Mouse (Mus musculus) lung, embryonic 15.5 days (tissue): ENCODE results near the gene Nxn. TPM values are rescaled to one million over a fixed set of nuclear protein-coding genes. Genes with fewer than 3 reads are reported as not detected.
A peak's percentile ranks its signal among the peaks of the same experiment; 100 is the strongest.

Experiments used
- ATAC-seq: fragments of 200-750 bp; cut with Nextera tagmentation; 2 replicates; pipeline ENCODE4 v1.8.0; 2017; ENCODE audit warnings: moderate number of reproducible peaks, borderline replicate concordance; ENCODE audit not compliant: low FRiP score, low TSS enrichment; ENCODE audit errors: extremely low read depth
- H3K27ac ChIP-seq: fragments of 300-500 bp; sonication (generic); 2 replicates; pipeline ENCODE4 v1.5.1; 2015; ENCODE audit warnings: moderate library complexity, mild to moderate bottlenecking, inconsistent platforms
- H3K27me3 ChIP-seq: fragments of 300-500 bp; sonication (generic); 2 replicates; pipeline ENCODE4 v1.6.1; 2015; ENCODE audit warnings: inconsistent platforms
- H3K36me3 ChIP-seq: fragments of 300-500 bp; sonication (generic); 2 replicates; pipeline ENCODE4 v1.6.1; 2015; ENCODE audit warnings: inconsistent platforms
- H3K4me1 ChIP-seq: fragments of 300-500 bp; sonication (generic); 2 replicates; pipeline ENCODE4 v1.6.1; 2015; ENCODE audit warnings: inconsistent platforms
- H3K4me2 ChIP-seq: fragments of 300-500 bp; sonication (generic); 2 replicates; pipeline ENCODE4 v1.6.1; 2015; ENCODE audit warnings: inconsistent platforms, mild to moderate bottlenecking, moderate library complexity
- H3K4me3 ChIP-seq: fragments of 300-500 bp; sonication (generic); 2 replicates; pipeline ENCODE4 v1.5.1; 2015; ENCODE audit warnings: mild to moderate bottlenecking, inconsistent platforms
- H3K9ac ChIP-seq: fragments of 300-500 bp; sonication (generic); 2 replicates; pipeline ENCODE4 v1.6.1; 2015; ENCODE audit warnings: inconsistent platforms
- H3K9me3 ChIP-seq: fragments of 300-500 bp; sonication (generic); 2 replicates; pipeline ENCODE4 v1.6.1; 2016; ENCODE audit warnings: inconsistent platforms
- whole genome bisulfite sequencing: fragments of 180-500 bp; shearing (Covaris S2); methylation state at CpG from one replicate; pipeline ENCODE4 v1.1.7; 2015; 5-methylcytosine and 5-hydroxymethylcytosine counted together
- polyA plus RNA-seq: library from polyadenylated mRNA; unstranded; fragments of >200 nt; fragmentation: Nextera tagmentation; extraction: Ambion mirVana; gene quantifications from 2 replicates; pipeline ENCODE4 v1.2.1, GENCODE M21; 2015

Nxn gene
- polyA plus RNA-seq, 1 experiment from 2014 or later = 24.4 TPM

DNA sequence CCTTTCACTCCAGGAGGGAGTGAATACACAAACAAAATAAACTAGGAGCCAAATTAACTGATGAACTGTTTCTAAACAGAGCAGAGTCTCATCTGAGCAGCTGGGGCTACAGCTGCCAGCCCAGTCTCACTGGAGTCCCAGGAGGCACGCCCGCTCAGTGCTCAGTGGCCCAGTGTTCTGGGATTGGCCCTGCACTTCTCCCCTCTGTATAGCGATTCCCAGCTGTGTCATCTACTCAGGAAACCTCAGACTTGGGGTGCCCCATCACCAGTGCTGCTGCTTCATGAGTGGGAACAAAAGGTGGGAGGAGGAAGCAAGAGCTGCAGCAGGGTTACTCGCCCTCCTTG, 145.0 kb downstream of the Nxn start:
- no peaks in the 10 kb centered on the region for H3K9me3 ChIP-seq
- H3K27ac ChIP-seq = peak overlapping the region; percentile 20; the same call in 1 of the 2 replicates
- H3K4me1 ChIP-seq = no peaks in the 10 kb centered on the region; the same call in 1 of the 2 replicates
- ATAC-seq = peak; percentile 68; the same call in 1 of the 2 replicates
- H3K9ac ChIP-seq = no peak overlapping the region
- 59% methylated on average over 4 of the region's 4 CpGs for WGBS
- H3K4me3 ChIP-seq = no peak overlapping the region
- peaks cover 13% of the 10 kb centered on the region for H3K36me3 ChIP-seq
- H3K4me2 ChIP-seq = no peak overlapping the region
- no peaks in the 10 kb centered on the region for H3K27me3 ChIP-seq

DNA sequence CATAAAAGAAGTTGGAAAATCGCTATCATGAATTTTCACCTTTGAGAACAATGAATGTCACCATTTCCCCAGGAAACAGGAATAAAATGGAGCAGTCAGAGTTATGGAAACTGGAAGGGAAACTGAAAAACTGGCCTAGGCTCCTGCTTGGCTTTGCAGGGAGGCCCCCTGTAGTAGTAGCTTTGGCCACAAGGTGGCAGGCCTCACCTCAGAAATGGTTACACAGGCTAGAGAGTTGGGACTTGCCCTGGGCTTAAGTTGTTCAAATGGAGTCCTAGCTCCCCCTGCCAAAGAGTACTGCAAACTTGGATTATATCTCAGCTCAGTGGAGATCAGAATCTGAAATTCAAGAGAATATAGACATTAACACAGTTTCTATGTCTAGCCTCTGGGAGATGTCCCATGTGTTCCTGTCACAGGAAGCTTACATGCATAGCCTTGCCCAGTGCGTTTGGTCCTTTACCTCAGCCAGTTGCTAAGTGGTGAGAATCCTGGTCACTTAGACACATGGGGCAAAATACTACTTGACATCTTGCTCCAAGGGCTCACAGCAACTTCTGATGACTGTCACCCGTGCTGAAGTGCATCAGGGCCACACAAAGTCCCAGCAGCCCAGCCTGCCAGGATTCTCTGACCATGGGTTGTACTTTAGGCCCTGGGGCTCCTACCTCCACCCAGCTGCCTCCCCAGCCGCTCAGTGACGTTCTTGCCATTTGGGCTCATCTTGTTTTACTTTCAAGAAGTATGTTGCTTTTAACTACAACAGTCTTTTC, 145.6 kb downstream of the Nxn start:
- Histone ChIP-seq H3K36me3 (peaks cover 19% of the 10 kb centered on the region), H3K27me3 (no peaks in the 10 kb centered on the region), H3K4me1 (no peaks in the 10 kb centered on the region; the same call in 1 of the 2 replicates), H3K4me2 (no peak overlapping the region), H3K4me3 (no peak overlapping the region), H3K27ac (peak overlapping the region; percentile 20; the same call in 1 of the 2 replicates), H3K9me3 (no peaks in the 10 kb centered on the region), H3K9ac (no peak overlapping the region)
- ATAC-seq = peak; percentile 71; the same call in 1 of the 2 replicates
- WGBS = 39% methylated on average over 5 of the region's 5 CpGs

DNA sequence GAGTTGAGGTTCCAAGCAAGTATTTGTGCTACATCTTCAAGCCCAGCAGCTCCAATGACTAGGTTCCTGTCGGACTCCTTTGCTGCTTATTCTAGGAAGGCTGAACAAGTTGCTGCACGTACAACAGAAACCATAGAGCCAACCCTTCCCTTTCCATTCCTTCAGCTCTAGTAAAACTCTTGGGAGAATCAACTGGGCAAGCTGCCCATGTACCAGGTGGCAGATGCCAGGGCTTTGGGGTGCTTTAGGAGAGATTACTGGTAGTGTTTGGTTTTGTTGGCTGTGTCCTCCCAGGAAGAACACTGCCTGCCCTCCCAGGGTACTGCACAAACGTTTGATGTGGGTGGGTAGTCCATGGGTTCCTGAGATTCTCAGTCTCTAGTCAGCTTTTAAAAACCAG, 146.9 kb downstream of the Nxn start:
- H3K4me1 ChIP-seq = no peaks in the 10 kb centered on the region; the same call in 1 of the 2 replicates
- peaks cover 20% of the 10 kb centered on the region for H3K36me3 ChIP-seq
- no peaks in the 10 kb centered on the region for H3K27me3 ChIP-seq
- H3K9me3 ChIP-seq = no peaks in the 10 kb centered on the region
- H3K4me3 ChIP-seq = no peak overlapping the region
- no peak overlapping the region for H3K9ac ChIP-seq
- no peak overlapping the region for H3K4me2 ChIP-seq
- WGBS = 52% methylated on average over 3 of the region's 3 CpGs
- no peak overlapping the region for H3K27ac ChIP-seq
- ATAC-seq = no peak

DNA sequence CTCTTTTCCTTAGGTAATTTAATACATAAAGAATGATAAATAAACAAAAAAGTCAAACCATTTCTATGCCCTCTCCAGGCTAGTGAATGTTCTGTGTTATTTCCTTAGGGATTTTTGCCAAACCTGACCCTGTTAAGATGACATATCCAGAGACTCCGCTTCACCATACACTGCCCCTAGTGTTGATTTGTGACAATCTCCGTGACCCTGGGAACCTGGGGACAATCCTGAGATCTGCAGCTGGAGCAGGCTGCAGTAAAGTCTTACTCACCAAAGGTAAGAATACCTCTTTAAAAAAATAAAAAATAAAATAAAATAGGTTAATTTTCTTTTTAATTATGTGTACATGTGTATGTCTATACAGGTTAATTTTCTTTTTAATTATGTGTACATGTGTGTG, 151.7 kb downstream of the Nxn start:
- H3K4me1 ChIP-seq = peaks cover 17% of the 10 kb centered on the region
- peaks cover 20% of the 10 kb centered on the region for H3K36me3 ChIP-seq
- no peak overlapping the region for H3K4me3 ChIP-seq
- H3K9me3 ChIP-seq = no peaks in the 10 kb centered on the region
- no peak for ATAC-seq
- H3K9ac ChIP-seq = no peak overlapping the region
- WGBS = 28% methylated on average over 2 of the region's 2 CpGs
- no peak overlapping the region for H3K4me2 ChIP-seq
- H3K27me3 ChIP-seq = no peaks in the 10 kb centered on the region
- no peak overlapping the region for H3K27ac ChIP-seq

DNA sequence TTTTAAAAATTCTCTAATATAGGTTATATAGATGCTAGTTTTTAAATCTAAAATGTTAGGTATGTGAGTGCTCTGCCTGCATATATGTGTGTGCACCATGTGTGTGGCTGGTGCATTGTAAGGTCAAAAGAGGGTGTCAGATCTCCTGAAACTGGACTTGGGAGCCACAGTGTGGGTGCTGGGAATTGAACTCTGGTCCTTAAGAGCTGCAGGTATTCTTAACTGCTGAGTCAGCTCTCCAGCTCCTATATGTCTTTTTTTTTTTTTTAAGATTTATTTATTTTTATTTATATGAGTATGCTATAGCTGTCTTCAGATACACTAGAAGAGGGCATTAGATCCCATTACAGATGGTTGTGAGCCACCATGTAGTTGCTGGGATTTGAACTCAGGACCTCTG, 152.5 kb downstream of the Nxn start:
- H3K4me3 ChIP-seq = no peak overlapping the region
- H3K27ac ChIP-seq = no peak overlapping the region
- H3K4me2 ChIP-seq = no peak overlapping the region
- peaks cover 18% of the 10 kb centered on the region for H3K4me1 ChIP-seq
- no peaks in the 10 kb centered on the region for H3K9me3 ChIP-seq
- H3K9ac ChIP-seq = no peak overlapping the region
- ATAC-seq = no peak
- H3K27me3 ChIP-seq = no peaks in the 10 kb centered on the region
- H3K36me3 ChIP-seq = peaks cover 20% of the 10 kb centered on the region

DNA sequence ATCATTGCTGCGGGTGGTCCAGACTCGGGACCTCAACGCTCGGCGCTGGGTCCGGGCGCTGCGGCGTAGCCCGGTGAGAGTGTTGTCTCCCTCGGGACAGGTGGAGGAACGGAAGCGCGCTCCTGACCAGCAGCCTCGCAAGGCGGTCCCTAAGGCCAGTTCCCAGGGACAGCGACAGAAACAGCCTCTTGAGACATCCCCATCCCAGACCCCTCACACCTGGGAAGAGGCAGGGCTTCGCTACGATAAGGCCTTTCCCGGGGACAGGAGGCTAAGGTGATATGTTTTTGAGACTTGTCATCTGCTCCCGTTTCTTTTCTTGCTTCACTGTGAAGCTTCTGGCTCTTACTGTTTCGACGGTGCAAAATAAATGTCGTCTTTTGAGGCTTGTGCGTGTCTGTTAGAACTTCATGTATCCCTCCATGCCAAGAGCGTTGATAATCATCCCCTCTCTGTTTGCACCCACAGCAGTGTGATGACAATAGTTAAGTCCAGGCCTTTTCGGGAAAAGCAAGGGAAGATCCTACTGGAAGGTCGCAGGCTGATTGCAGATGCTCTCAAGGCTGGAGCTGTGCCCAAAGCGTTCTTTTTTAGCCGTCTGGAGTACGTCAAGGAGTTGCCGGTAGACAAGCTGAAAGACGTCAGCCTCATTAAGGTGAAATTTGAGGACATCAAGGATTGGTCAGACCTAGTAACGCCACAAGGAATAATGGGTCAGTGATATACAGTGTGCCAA, 155.0 kb downstream of the Nxn start:
- WGBS = 2% methylated on average over 34 of the region's 34 CpGs
- ATAC-seq = no peak

DNA sequence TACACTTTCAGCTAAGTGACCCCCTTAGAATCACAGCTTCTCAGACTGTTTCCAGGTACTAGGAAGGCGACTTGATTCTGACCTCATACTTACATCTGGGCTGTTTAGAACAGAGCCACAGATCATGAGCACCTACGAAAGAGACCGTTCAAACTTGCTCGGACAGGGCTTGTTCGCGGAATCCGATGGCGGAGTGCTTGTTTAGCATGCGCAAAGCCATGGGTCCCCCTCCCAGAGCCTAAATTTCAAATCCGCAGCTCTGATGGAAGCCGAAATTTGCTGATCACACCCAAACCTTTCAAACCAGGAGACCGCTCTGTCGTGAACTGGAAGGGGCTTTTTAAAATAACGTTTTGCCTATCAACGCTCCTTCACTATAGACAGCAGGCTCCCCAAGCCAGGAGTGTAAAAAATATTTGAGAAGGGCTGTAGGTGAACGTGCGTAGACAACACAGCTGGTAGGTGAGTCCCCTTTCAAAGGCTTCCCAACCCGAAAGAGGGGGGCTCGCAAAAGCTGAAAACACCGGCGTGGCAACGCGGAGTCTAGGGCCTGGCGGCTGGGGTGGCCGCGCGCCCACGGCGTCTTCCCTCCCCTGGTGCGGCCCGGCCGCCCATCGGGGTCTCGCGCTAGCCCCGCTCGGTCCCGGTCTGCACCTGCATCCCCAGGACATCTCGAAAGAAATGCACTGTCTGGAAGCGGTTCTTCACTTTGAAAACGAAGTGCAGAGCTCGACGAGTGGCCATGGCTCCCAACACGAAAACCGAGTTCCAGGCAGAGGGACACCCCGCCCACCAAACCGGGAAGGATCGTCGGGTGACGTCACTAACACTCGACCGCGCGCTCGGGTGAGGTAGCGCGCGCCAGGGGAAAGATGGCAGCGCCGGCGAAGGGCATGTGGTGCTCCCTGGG, 155.8 kb downstream of the Nxn start, which contains the start of the genes Mrm3 and Glod4:
Gene Mrm3 (plus strand): TSS at position 815 of the 910 bp plus-strand sequence.
Gene Glod4 (minus strand): TSS at position 825 of the 910 bp plus-strand sequence.
- ATAC-seq = peak; percentile 87; the same call in 1 of the 2 replicates
- Histone ChIP-seq H3K9me3 (no peaks in the 10 kb centered on the region), H3K27ac (peak within 1 kb of the TSS; percentile 58), H3K4me1 (peaks cover 18% of the 10 kb centered on the region), H3K9ac (peak within 1 kb of the TSS; percentile 73), H3K4me3 (peak within 1 kb of the TSS; percentile 79), H3K27me3 (no peaks in the 10 kb centered on the region), H3K4me2 (peak within 1 kb of the TSS; percentile 81), H3K36me3 (peaks cover 11% of the 10 kb centered on the region; the same call in 1 of the 2 replicates)
- WGBS = under 1% methylated on average over 61 of the region's 61 CpGs

More for the DNA sequence above, 155.0 kb downstream of the Nxn start:
- Histone ChIP-seq H3K4me2 (peak overlapping the region; percentile 81), H3K9ac (peak overlapping the region; percentile 73), H3K27me3 (no peaks in the 10 kb centered on the region), H3K9me3 (no peaks in the 10 kb centered on the region), H3K27ac (no peak overlapping the region; the same call in 1 of the 2 replicates), H3K4me1 (peaks cover 18% of the 10 kb centered on the region), H3K4me3 (peak overlapping the region; percentile 79), H3K36me3 (peaks cover 18% of the 10 kb centered on the region; the same call in 1 of the 2 replicates)

DNA sequence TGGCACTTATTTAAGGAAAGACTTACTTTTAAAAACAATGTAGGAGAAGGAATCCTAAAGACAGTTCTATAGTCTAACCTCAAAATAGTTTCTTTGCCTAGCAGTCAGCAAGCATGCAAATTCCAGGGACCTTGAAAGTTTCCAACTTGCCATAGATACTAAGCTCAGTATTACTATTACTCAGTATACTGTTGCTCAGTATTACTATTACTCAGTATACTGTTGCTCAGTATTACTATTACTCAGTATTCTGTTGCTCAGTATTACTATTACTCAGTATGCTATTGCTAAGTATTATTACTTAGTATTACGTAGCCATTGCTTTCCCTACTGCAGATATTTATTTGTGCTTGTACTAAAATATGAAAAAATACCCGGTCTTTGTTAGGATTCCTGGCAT, 159.2 kb downstream of the Nxn start:
- no peak overlapping the region for H3K4me3 ChIP-seq
- no peak overlapping the region for H3K27ac ChIP-seq
- no peaks in the 10 kb centered on the region for H3K27me3 ChIP-seq
- no peak overlapping the region for H3K4me2 ChIP-seq
- H3K9ac ChIP-seq = no peak overlapping the region
- no peak for ATAC-seq
- 92% methylated on average over 2 of the region's 2 CpGs for WGBS
- H3K4me1 ChIP-seq = peaks cover 14% of the 10 kb centered on the region
- peaks cover 32% of the 10 kb centered on the region for H3K36me3 ChIP-seq
- H3K9me3 ChIP-seq = no peaks in the 10 kb centered on the region

DNA sequence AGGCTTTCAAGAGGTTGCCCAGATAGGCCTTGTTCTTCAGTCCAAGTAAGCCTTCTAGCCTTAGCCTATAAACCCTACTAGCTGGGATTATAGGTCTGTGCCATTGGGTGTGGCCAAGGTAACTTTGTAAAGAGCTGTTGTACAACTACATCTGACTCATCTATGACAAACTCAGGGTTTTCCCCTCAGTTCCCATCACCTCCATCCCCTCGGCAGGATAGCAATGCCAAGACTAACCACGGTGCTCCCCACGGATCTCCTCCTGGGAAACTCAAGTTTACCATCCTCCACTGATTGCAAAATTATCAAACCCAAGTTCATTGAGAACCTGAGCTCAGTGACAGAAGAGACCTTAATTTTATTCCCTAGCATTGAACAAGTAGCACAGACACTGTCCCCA, 162.8 kb downstream of the Nxn start:
- H3K9me3 ChIP-seq = no peaks in the 10 kb centered on the region
- no peak overlapping the region for H3K9ac ChIP-seq
- no peak overlapping the region for H3K4me2 ChIP-seq
- peaks cover 59% of the 10 kb centered on the region for H3K36me3 ChIP-seq
- ATAC-seq = no peak
- no peaks in the 10 kb centered on the region for H3K27me3 ChIP-seq
- no peak overlapping the region for H3K4me3 ChIP-seq
- H3K4me1 ChIP-seq = no peaks in the 10 kb centered on the region
- no peak overlapping the region for H3K27ac ChIP-seq
- 90% methylated on average over 3 of the region's 3 CpGs for WGBS

DNA sequence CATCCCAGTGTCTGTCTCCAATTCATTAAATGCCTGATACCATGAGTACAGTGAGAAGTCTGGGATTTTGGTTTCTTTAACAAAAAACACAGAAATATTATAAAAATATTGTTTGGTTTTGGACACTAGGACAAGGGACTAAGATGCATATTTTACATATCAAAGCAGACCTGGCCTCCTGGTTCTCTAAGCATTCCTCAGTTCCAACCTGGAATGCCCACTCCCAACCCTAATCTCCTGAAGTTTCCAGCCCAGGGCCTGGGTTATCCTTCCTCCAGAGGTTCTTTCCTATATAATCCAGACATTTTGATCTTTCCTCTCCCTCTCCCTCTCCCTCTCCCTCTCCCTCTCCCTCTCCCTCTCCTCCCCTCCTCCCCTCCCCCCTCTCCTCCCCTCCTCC, 173.9 kb downstream of the Nxn start:
- no peak for ATAC-seq
- Histone ChIP-seq H3K4me3 (no peak overlapping the region), H3K9me3 (no peaks in the 10 kb centered on the region), H3K27ac (no peak overlapping the region), H3K4me2 (no peak overlapping the region), H3K27me3 (no peaks in the 10 kb centered on the region), H3K9ac (no peak overlapping the region), H3K36me3 (peaks cover 17% of the 10 kb centered on the region), H3K4me1 (no peaks in the 10 kb centered on the region)

DNA sequence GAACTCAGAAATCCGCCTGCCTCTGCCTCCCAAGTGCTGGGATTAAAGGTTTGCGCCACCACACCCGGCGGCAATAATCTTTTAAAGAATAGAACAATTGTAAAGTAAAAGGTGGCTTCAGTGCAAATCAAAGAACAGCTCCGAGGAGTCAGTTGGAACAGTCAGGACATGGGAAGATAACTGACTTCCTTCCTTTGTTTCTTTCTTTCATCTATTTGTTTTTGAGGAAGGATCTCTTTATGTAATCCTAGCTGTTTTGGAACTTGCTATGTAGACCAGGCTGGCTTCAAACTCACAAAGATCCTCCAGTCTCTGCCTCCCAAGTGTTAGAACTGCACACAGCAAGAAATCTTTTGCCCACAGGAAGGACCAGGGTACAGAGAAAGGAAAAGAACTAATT, 174.3 kb downstream of the Nxn start:
- Histone ChIP-seq H3K27me3 (no peaks in the 10 kb centered on the region), H3K9me3 (no peaks in the 10 kb centered on the region), H3K4me3 (no peak overlapping the region), H3K9ac (no peak overlapping the region), H3K4me1 (no peaks in the 10 kb centered on the region), H3K27ac (no peak overlapping the region), H3K36me3 (peaks cover 17% of the 10 kb centered on the region), H3K4me2 (no peak overlapping the region)
- 88% methylated on average over 5 of the region's 5 CpGs for WGBS
- no peak for ATAC-seq
